Mouse (Mus musculus): ENCODE data around the gene Slc17a4. TPM values are rescaled to one million over a fixed set of nuclear protein-coding genes. Genes with fewer than 3 reads are reported as not detected.

Slc17a4 gene
- 0.08 and 0.13 TPM in 2 replicates for polyA plus RNA-seq (2015; fragmentation: Nextera tagmentation; extraction: Ambion mirVana)

- no peaks in the 10 kb centered on the region for H3K9me3 ChIP-seq
- 68% methylated on average over 9 of the region's 9 CpGs for WGBS
- no peak within 1 kb of the TSS for H3K9ac ChIP-seq
- H3K4me3 ChIP-seq: no peak within 1 kb of the TSS
- H3K4me2 ChIP-seq: no peak within 1 kb of the TSS
- H3K27me3 ChIP-seq: no peaks in the 10 kb centered on the region
- no peak for ATAC-seq (ENCODE audit: low read depth)
- no peaks in the 10 kb centered on the region for H3K4me1 ChIP-seq (replicated peaks)
- H3K27ac ChIP-seq (replicated peaks): peak within 1 kb of the TSS; percentile 23; the same call in 1 of the 2 replicates
- no peaks in the 10 kb centered on the region for H3K36me3 ChIP-seq
Measured at GRCm38 (mm10) chr13:23914376-23915167, at the start of gene Slc17a4. Gene Slc17a4 (minus strand): TSS chr13:23915009.

- Histone ChIP-seq H3K9ac (no peak overlapping the region), H3K27ac (replicated peaks) (no peak overlapping the region)
- 26% methylated on average over 2 of the region's 2 CpGs for WGBS
Measured at GRCm38 (mm10) chr13:23959776-23960175, 45.0 kb upstream of the Slc17a4 start.

GRCm38 (mm10) chr13:23950928-23951327 is 36.1 kb upstream of the Slc17a4 start:
- H3K4me2 ChIP-seq: no peak overlapping the region
- WGBS: 80% methylated on average over 3 of the region's 3 CpGs

More at GRCm38 (mm10) chr13:23959776-23960175, 45.0 kb upstream of the Slc17a4 start:
- H3K9me3 ChIP-seq: no peaks in the 10 kb centered on the region
- H3K4me3 ChIP-seq: no peak overlapping the region
- no peaks in the 10 kb centered on the region for H3K27me3 ChIP-seq
- ATAC-seq (ENCODE audit: low read depth): no peak
- no peaks in the 10 kb centered on the region for H3K4me1 ChIP-seq (replicated peaks)
- no peak overlapping the region for H3K4me2 ChIP-seq
- H3K36me3 ChIP-seq: no peaks in the 10 kb centered on the region

GRCm38 (mm10) chr13:23949484-23950246 is 34.9 kb upstream of the Slc17a4 start:
- Histone ChIP-seq H3K4me3 (no peak overlapping the region), H3K27me3 (no peaks in the 10 kb centered on the region), H3K4me2 (no peak overlapping the region), H3K9ac (no peak overlapping the region), H3K4me1 (replicated peaks) (peaks cover 10% of the 10 kb centered on the region), H3K36me3 (no peaks in the 10 kb centered on the region), H3K27ac (replicated peaks) (peak overlapping the region; percentile 39), H3K9me3 (no peaks in the 10 kb centered on the region)
- peak; percentile 84 for ATAC-seq (ENCODE audit: low read depth)
- WGBS: 35% methylated on average over 14 of the region's 14 CpGs

More at GRCm38 (mm10) chr13:23950928-23951327, 36.1 kb upstream of the Slc17a4 start:
- Histone ChIP-seq H3K9ac (no peak overlapping the region), H3K27ac (replicated peaks) (no peak overlapping the region), H3K27me3 (no peaks in the 10 kb centered on the region), H3K9me3 (no peaks in the 10 kb centered on the region), H3K4me1 (replicated peaks) (peaks cover 10% of the 10 kb centered on the region), H3K36me3 (no peaks in the 10 kb centered on the region), H3K4me3 (no peak overlapping the region)
- ATAC-seq (ENCODE audit: low read depth): no peak

- Histone ChIP-seq H3K4me3 (no peak overlapping the region), H3K4me1 (replicated peaks) (peaks cover 10% of the 10 kb centered on the region), H3K27me3 (no peaks in the 10 kb centered on the region), H3K27ac (replicated peaks) (no peak overlapping the region), H3K4me2 (no peak overlapping the region), H3K36me3 (no peaks in the 10 kb centered on the region), H3K9ac (no peak overlapping the region), H3K9me3 (no peaks in the 10 kb centered on the region)
- 6% methylated on average over 2 of the region's 2 CpGs for WGBS
- no peak for ATAC-seq (ENCODE audit: low read depth)
Measured at GRCm38 (mm10) chr13:23946254-23946653, 31.4 kb upstream of the Slc17a4 start.

- Histone ChIP-seq H3K9ac (no peak overlapping the region), H3K27ac (replicated peaks) (no peak overlapping the region), H3K9me3 (no peaks in the 10 kb centered on the region), H3K4me1 (replicated peaks) (no peaks in the 10 kb centered on the region; the same call in 1 of the 2 replicates), H3K4me3 (no peak overlapping the region), H3K27me3 (no peaks in the 10 kb centered on the region), H3K4me2 (no peak overlapping the region), H3K36me3 (no peaks in the 10 kb centered on the region)
- 54% methylated on average over 2 of the region's 2 CpGs for WGBS
- no peak for ATAC-seq (ENCODE audit: low read depth)
Measured at GRCm38 (mm10) chr13:23942861-23943260, 28.1 kb upstream of the Slc17a4 start.

GRCm38 (mm10) chr13:23940291-23940690 is 25.5 kb upstream of the Slc17a4 start:
- Histone ChIP-seq H3K27me3 (no peaks in the 10 kb centered on the region), H3K36me3 (no peaks in the 10 kb centered on the region), H3K4me1 (replicated peaks) (no peaks in the 10 kb centered on the region), H3K9ac (no peak overlapping the region), H3K4me3 (no peak overlapping the region), H3K4me2 (no peak overlapping the region), H3K27ac (replicated peaks) (no peak overlapping the region), H3K9me3 (no peaks in the 10 kb centered on the region)
- 63% methylated on average over 6 of the region's 6 CpGs for WGBS
- ATAC-seq (ENCODE audit: low read depth): no peak

- no peaks in the 10 kb centered on the region for H3K36me3 ChIP-seq
- H3K9me3 ChIP-seq: no peaks in the 10 kb centered on the region
- no peak overlapping the region for H3K4me2 ChIP-seq
- no peak overlapping the region for H3K27ac ChIP-seq (replicated peaks)
- 85% methylated on average over 1 of the region's 1 CpGs for WGBS
- H3K27me3 ChIP-seq: no peaks in the 10 kb centered on the region
- no peak overlapping the region for H3K4me3 ChIP-seq
- no peaks in the 10 kb centered on the region for H3K4me1 ChIP-seq (replicated peaks)
- ATAC-seq (ENCODE audit: low read depth): no peak
- H3K9ac ChIP-seq: no peak overlapping the region
Measured at GRCm38 (mm10) chr13:23938699-23939098, 23.9 kb upstream of the Slc17a4 start.

GRCm38 (mm10) chr13:23934211-23934520 is 19.4 kb upstream of the Slc17a4 start, which contains the start of gene Hist1h2aa:
Gene Hist1h2aa (plus strand): TSS chr13:23934462.
- Histone ChIP-seq H3K9ac (no peak within 1 kb of the TSS), H3K27ac (replicated peaks) (no peak within 1 kb of the TSS), H3K9me3 (no peaks in the 10 kb centered on the region), H3K4me1 (replicated peaks) (no peaks in the 10 kb centered on the region), H3K4me3 (no peak within 1 kb of the TSS), H3K4me2 (no peak within 1 kb of the TSS), H3K36me3 (no peaks in the 10 kb centered on the region), H3K27me3 (no peaks in the 10 kb centered on the region)
- WGBS: 94% methylated on average over 10 of the region's 10 CpGs
- no peak for ATAC-seq (ENCODE audit: low read depth)

GRCm38 (mm10) chr13:23933421-23934210 is 18.8 kb upstream of the Slc17a4 start, which contains the start of gene Hist1h2ba:
Gene Hist1h2ba (minus strand): TSS chr13:23934156.
- ATAC-seq (ENCODE audit: low read depth): no peak
- 86% methylated on average over 39 of the region's 39 CpGs for WGBS
- Histone ChIP-seq H3K36me3 (no peaks in the 10 kb centered on the region), H3K4me2 (no peak within 1 kb of the TSS), H3K4me3 (no peak within 1 kb of the TSS), H3K9ac (no peak within 1 kb of the TSS), H3K9me3 (no peaks in the 10 kb centered on the region), H3K27ac (replicated peaks) (no peak within 1 kb of the TSS), H3K4me1 (replicated peaks) (no peaks in the 10 kb centered on the region), H3K27me3 (no peaks in the 10 kb centered on the region)

- ATAC-seq (ENCODE audit: low read depth): no peak
- WGBS: 76% methylated on average over 11 of the region's 11 CpGs
- no peaks in the 10 kb centered on the region for H3K36me3 ChIP-seq
- no peak overlapping the region for H3K4me2 ChIP-seq
- no peaks in the 10 kb centered on the region for H3K27me3 ChIP-seq
- H3K4me1 ChIP-seq (replicated peaks): no peaks in the 10 kb centered on the region
- H3K9me3 ChIP-seq: no peaks in the 10 kb centered on the region
- no peak overlapping the region for H3K9ac ChIP-seq
- H3K27ac ChIP-seq (replicated peaks): no peak overlapping the region
- no peak overlapping the region for H3K4me3 ChIP-seq
Measured at GRCm38 (mm10) chr13:23930904-23931303, 16.1 kb upstream of the Slc17a4 start.

GRCm38 (mm10) chr13:23930461-23930860 is 15.7 kb upstream of the Slc17a4 start:
- Histone ChIP-seq H3K36me3 (no peaks in the 10 kb centered on the region), H3K9me3 (no peaks in the 10 kb centered on the region), H3K27ac (replicated peaks) (no peak overlapping the region), H3K4me2 (no peak overlapping the region), H3K27me3 (no peaks in the 10 kb centered on the region), H3K9ac (no peak overlapping the region), H3K4me1 (replicated peaks) (no peaks in the 10 kb centered on the region), H3K4me3 (no peak overlapping the region)
- WGBS: 91% methylated on average over 9 of the region's 9 CpGs
- no peak for ATAC-seq (ENCODE audit: low read depth)

Measured in neural tube, embryonic 13.5 days (tissue).